Mouse (Mus musculus) central nervous system, embryonic 14 days (tissue): Measurements from ENCODE around the gene Olfr1402. TPM values are rescaled to one million over a fixed set of nuclear protein-coding genes. Genes with fewer than 3 reads are reported as not detected.

Experiments used
- polyA plus RNA-seq: library from polyadenylated mRNA; depleted of rRNA; stranded (reverse); fragments of >200 nt; gene quantifications from 2 replicates; pipeline ENCODE4 v1.2.3, GENCODE M21; 2012; rRNA removed

Olfr1402 gene
- not detected in 2 replicates for polyA plus RNA-seq

DNA sequence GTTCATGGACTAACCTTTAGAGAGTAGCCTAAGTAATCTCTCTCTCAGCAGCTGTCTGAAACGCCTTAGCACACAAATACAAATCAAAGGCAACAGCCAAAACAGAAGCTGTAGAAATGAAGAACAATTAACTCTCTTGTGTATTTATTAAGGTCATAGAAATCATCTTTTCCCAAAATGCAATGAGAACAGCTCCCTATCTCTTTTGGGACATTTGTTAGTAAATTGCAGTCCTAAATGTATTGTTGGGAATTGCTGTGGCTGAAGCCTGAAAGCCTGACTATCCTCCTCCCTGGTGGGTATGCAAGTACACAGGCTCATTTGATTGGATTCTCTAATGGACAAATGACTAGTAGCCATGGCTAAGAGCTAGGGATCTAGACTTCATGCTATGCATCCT lies at the start of gene Olfr1402:
Gene Olfr1402 (minus strand): TSS at position 101 of the 400 bp plus-strand sequence.

Other genes with a start within 250 kb of the Olfr1402 start
- gene Bcl9, start 124.1 kb downstream of the Olfr1402 start, polyA plus RNA-seq = 52.8 and 59.5 TPM in 2 replicates
- 7.3 and 7.6 TPM in 2 replicates for gene Chd1l, start 188.2 kb upstream of the Olfr1402 start, polyA plus RNA-seq
- gene Fmo5, start 206.8 kb upstream of the Olfr1402 start, polyA plus RNA-seq = 0.44 and 0.66 TPM in 2 replicates
- gene Prkab2, start 236.2 kb upstream of the Olfr1402 start, polyA plus RNA-seq = 16.5 and 18.4 TPM in 2 replicates